Mouse (Mus musculus) hindbrain, embryonic 13.5 days (tissue): ENCODE data around the gene Cdh3. TPM values are rescaled to one million over a fixed set of nuclear protein-coding genes. Genes with fewer than 3 reads are reported as not detected.
"Not testable (repeated sequence)": the region's sequence is repeated elsewhere in the genome, so short reads cannot be mapped to it uniquely, and the experiment has no call there.

Experiments used
- ATAC-seq: fragments of 200-750 bp; cut with Nextera tagmentation; 2 replicates; pipeline ENCODE4 v1.8.0; 2017; ENCODE audit warnings: moderate TSS enrichment; ENCODE audit not compliant: low FRiP score
- H3K27ac ChIP-seq: fragments of 300-500 bp; sonication (generic); 2 replicates; pipeline ENCODE4 v1.5.1; 2015; ENCODE audit warnings: inconsistent platforms, mild to moderate bottlenecking, moderate library complexity
- H3K27me3 ChIP-seq: fragments of 300-500 bp; sonication (generic); 2 replicates; pipeline ENCODE4 v1.6.1; 2015; ENCODE audit warnings: mild to moderate bottlenecking, inconsistent platforms
- H3K36me3 ChIP-seq: fragments of 300-500 bp; sonication (generic); 2 replicates; pipeline ENCODE4 v1.6.1; 2015; ENCODE audit warnings: mild to moderate bottlenecking, inconsistent platforms
- H3K4me1 ChIP-seq: fragments of 300-500 bp; sonication (generic); replicated peaks from 2 replicates; pipeline ENCODE4 v1.6.1; 2015; ENCODE audit warnings: inconsistent platforms
- H3K4me2 ChIP-seq: fragments of 300-500 bp; sonication (generic); 2 replicates; pipeline ENCODE4 v1.6.1; 2015; ENCODE audit warnings: inconsistent platforms, mild to moderate bottlenecking, moderate library complexity
- H3K4me3 ChIP-seq: fragments of 300-500 bp; sonication (generic); 2 replicates; pipeline ENCODE4 v1.5.1; 2015; ENCODE audit warnings: mild to moderate bottlenecking, inconsistent platforms
- H3K9ac ChIP-seq: fragments of 300-500 bp; sonication (generic); 2 replicates; pipeline ENCODE4 v1.6.1; 2015; ENCODE audit warnings: mild to moderate bottlenecking, inconsistent platforms
- H3K9me3 ChIP-seq: fragments of 300-500 bp; sonication (generic); 2 replicates; pipeline ENCODE4 v1.6.1; 2016; ENCODE audit warnings: inconsistent platforms
- WGBS: fragments of 180-500 bp; shearing (Covaris S2); methylation state at CpG from one replicate; pipeline ENCODE4 v1.1.7; 2015; 5-methylcytosine and 5-hydroxymethylcytosine counted together
- polyA plus RNA-seq: library from polyadenylated mRNA; unstranded; fragments of >200 nt; fragmentation: Nextera tagmentation; extraction: Ambion mirVana; gene quantifications from 2 replicates; pipeline ENCODE4 v1.2.1, GENCODE M21; 2015

The Cdh3 gene
- polyA plus RNA-seq, 1 experiment from 2014 or later: 2.7 TPM

DNA sequence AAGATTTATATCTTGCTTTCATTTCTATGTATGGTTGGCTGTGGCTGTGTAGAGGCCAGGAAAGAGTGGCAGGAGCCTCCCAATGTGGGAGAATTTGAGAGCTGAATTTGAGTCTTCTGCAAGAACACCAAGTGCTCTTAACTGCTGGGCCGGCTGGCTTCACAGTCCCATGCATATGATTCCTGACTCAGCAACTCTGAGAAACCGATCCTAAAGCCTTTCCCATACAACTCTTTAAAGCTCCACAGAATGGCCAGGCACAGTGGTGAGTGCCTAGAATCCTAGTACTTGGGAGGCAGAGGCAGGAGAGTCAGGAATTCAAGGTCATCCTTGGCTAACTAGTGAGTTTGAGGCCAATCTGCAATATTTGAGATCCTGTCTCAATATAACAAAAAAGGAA lies 68.8 kb downstream of the Cdh3 start:
- Histone ChIP-seq H3K27ac (no peak overlapping the region), H3K9ac (no peak overlapping the region), H3K36me3 (no peaks in the 10 kb centered on the region), H3K4me3 (no peak overlapping the region), H3K4me1 (peaks cover 7% of the 10 kb centered on the region; the same call in 1 of the 2 replicates), H3K27me3 (no peaks in the 10 kb centered on the region), H3K9me3 (no peaks in the 10 kb centered on the region), H3K4me2 (no peak overlapping the region)
- 75% methylated on average over 2 of the region's 2 CpGs for WGBS
- no peak for ATAC-seq

GRCm38 (mm10) chr8:106581344-106582088 lies 70.8 kb downstream of the Cdh3 start:
- Histone ChIP-seq H3K36me3 (no peaks in the 10 kb centered on the region), H3K4me3 (no peak overlapping the region), H3K9ac (no peak overlapping the region), H3K4me1 (peaks cover 7% of the 10 kb centered on the region; the same call in 1 of the 2 replicates), H3K4me2 (no peak overlapping the region), H3K27me3 (no peaks in the 10 kb centered on the region), H3K27ac (no peak overlapping the region), H3K9me3 (no peaks in the 10 kb centered on the region)
- no peak for ATAC-seq
- 79% methylated on average over 6 of the region's 6 CpGs for WGBS

- Histone ChIP-seq H3K27ac (no peak overlapping the region), H3K9ac (no peak overlapping the region), H3K4me1 (no peaks in the 10 kb centered on the region), H3K27me3 (no peaks in the 10 kb centered on the region), H3K36me3 (no peaks in the 10 kb centered on the region), H3K9me3 (no peaks in the 10 kb centered on the region), H3K4me2 (no peak overlapping the region), H3K4me3 (no peak overlapping the region)
- 77% methylated on average over 11 of the region's 11 CpGs for WGBS
- no peak for ATAC-seq
Observed at GRCm38 (mm10) chr8:106584942-106585670, 74.4 kb downstream of the Cdh3 start.

- WGBS: 89% methylated on average over 3 of the region's 3 CpGs
- Histone ChIP-seq H3K4me2 (no peak overlapping the region), H3K27ac (no peak overlapping the region), H3K4me3 (no peak overlapping the region), H3K4me1 (no peaks in the 10 kb centered on the region), H3K27me3 (no peaks in the 10 kb centered on the region), H3K9me3 (no peaks in the 10 kb centered on the region), H3K9ac (no peak overlapping the region), H3K36me3 (no peaks in the 10 kb centered on the region)
- no peak for ATAC-seq
Observed at GRCm38 (mm10) chr8:106585671-106586037, 75.0 kb downstream of the Cdh3 start.

GRCm38 (mm10) chr8:106586896-106587295 lies 76.2 kb downstream of the Cdh3 start:
- no peak for ATAC-seq
- Histone ChIP-seq H3K9me3 (no peaks in the 10 kb centered on the region), H3K4me2 (no peak overlapping the region), H3K9ac (no peak overlapping the region), H3K4me3 (no peak overlapping the region), H3K4me1 (no peaks in the 10 kb centered on the region), H3K36me3 (no peaks in the 10 kb centered on the region), H3K27ac (no peak overlapping the region), H3K27me3 (no peaks in the 10 kb centered on the region)
- 87% methylated on average over 8 of the region's 8 CpGs for WGBS

GRCm38 (mm10) chr8:106588443-106589431 lies 78.0 kb downstream of the Cdh3 start:
- no peak for ATAC-seq
- 71% methylated on average over 3 of the region's 3 CpGs for WGBS
- H3K4me3 ChIP-seq: no peak overlapping the region

GRCm38 (mm10) chr8:106592458-106592857 lies 81.8 kb downstream of the Cdh3 start:
- no peaks in the 10 kb centered on the region for H3K4me1 ChIP-seq
- no peak for ATAC-seq
- no peak overlapping the region for H3K27ac ChIP-seq
- no peaks in the 10 kb centered on the region for H3K9me3 ChIP-seq
- no peak overlapping the region for H3K4me2 ChIP-seq
- H3K36me3 ChIP-seq: no peaks in the 10 kb centered on the region
- 72% methylated on average over 3 of the region's 3 CpGs for WGBS
- no peak overlapping the region for H3K4me3 ChIP-seq
- H3K27me3 ChIP-seq: no peaks in the 10 kb centered on the region
- H3K9ac ChIP-seq: no peak overlapping the region

More at GRCm38 (mm10) chr8:106588443-106589431, 78.0 kb downstream of the Cdh3 start:
- Histone ChIP-seq H3K4me2 (no peak overlapping the region), H3K36me3 (no peaks in the 10 kb centered on the region), H3K27me3 (no peaks in the 10 kb centered on the region), H3K27ac (no peak overlapping the region), H3K9ac (no peak overlapping the region), H3K4me1 (no peaks in the 10 kb centered on the region), H3K9me3 (no peaks in the 10 kb centered on the region)

- H3K27me3 ChIP-seq, H3K4me2 ChIP-seq, H3K27ac ChIP-seq, H3K9me3 ChIP-seq, H3K36me3 ChIP-seq, H3K4me3 ChIP-seq, ATAC-seq, H3K9ac ChIP-seq, H3K4me1 ChIP-seq: not testable (repeated sequence)
- 97% methylated on average over 3 of the region's 3 CpGs for WGBS
Observed at GRCm38 (mm10) chr8:106595623-106596022, 84.9 kb downstream of the Cdh3 start.

- peaks cover 8% of the 10 kb centered on the region for H3K27me3 ChIP-seq
- no peak overlapping the region for H3K4me2 ChIP-seq
- H3K9ac ChIP-seq: no peak overlapping the region
- no peaks in the 10 kb centered on the region for H3K9me3 ChIP-seq
- WGBS: 96% methylated on average over 5 of the region's 5 CpGs
- no peaks in the 10 kb centered on the region for H3K4me1 ChIP-seq
- no peak for ATAC-seq
- H3K36me3 ChIP-seq: no peaks in the 10 kb centered on the region
- H3K27ac ChIP-seq: no peak overlapping the region
- H3K4me3 ChIP-seq: no peak overlapping the region
Observed at GRCm38 (mm10) chr8:106597067-106597466, 86.4 kb downstream of the Cdh3 start.

GRCm38 (mm10) chr8:106599265-106599979 lies 88.7 kb downstream of the Cdh3 start:
- Histone ChIP-seq H3K36me3 (no peaks in the 10 kb centered on the region), H3K4me2 (no peak overlapping the region), H3K4me1 (peaks cover 16% of the 10 kb centered on the region), H3K9me3 (no peaks in the 10 kb centered on the region), H3K27ac (no peak overlapping the region), H3K4me3 (no peak overlapping the region), H3K9ac (no peak overlapping the region), H3K27me3 (peaks cover 32% of the 10 kb centered on the region)
- 25% methylated on average over 7 of the region's 7 CpGs for WGBS
- ATAC-seq: no peak

GRCm38 (mm10) chr8:106603131-106603819 lies 92.6 kb downstream of the Cdh3 start, which contains the start of gene Cdh1:
Cdh1 (plus strand) TSS chr8:106603351.
- no peaks in the 10 kb centered on the region for H3K9me3 ChIP-seq

More at GRCm38 (mm10) chr8:106603131-106603819, 92.6 kb downstream of the Cdh3 start, which contains the start of gene Cdh1:
- Histone ChIP-seq H3K27ac (no peak within 1 kb of the TSS), H3K9ac (peak within 1 kb of the TSS; percentile 61), H3K4me3 (peak within 1 kb of the TSS; percentile 52), H3K36me3 (no peaks in the 10 kb centered on the region), H3K27me3 (peaks cover 62% of the 10 kb centered on the region), H3K4me2 (peak within 1 kb of the TSS; percentile 94), H3K4me1 (peaks cover 16% of the 10 kb centered on the region)
- under 1% methylated on average over 53 of the region's 53 CpGs for WGBS
- 0 out of 2 replicates have a peak, but pooled peaks have one; percentile 24 for ATAC-seq
